Mouse (Mus musculus): ENCODE measurements at regions not wholly inside any gene's neighbourhood (a gene's known extent, or its start where the extent isn't known, plus 50 kb on each side); places are given as distances from the start of the nearest gene placed in this dataset.

DNA sequence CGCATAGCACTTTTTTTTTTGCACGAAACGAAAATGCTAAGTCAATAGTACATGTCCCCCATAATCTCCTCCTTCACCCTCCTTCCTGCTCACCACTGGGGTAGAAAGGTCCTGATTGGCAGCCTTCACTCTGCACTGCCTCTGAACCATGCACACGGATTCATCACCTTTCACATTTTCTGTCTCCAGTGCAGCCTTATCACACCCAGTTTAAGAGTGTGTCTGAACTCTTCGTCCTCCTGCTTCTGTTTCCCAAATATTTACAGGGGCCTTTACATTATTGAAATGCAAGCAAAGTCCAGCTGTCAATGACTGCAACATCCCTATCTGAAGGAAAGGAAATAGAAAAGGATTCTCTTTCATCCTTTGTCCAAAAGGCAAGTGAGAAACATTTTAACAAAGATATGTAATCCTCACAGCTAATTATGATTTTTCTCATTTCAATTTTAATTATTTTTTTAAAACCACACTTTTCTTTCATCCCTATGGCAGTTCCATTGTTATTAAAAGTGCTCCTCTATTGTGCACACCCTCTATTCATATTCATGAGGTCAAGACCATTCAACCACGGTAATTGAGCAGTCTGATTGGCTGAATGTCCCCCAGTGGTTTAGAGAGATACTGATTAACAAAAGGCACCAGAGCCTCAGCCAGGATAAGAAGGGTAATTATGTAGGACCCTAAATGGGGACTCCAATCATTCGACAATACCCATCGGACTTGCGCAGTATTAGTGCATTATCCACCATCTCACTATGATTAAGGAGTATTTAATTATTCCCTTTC is 114.8 kb upstream of the Epha4 start:
- WGBS, result 11% methylated on average over 9 of the region's 9 CpGs
- Histone ChIP-seq H3K4me2 (ENCODE audit: low read depth) (no peak overlapping the region), H3K4me3 (ENCODE audit: low read depth, low read length) (no peak overlapping the region), H3K27ac (ENCODE audit: low read depth, low read length) (no peak overlapping the region), H3K9ac (no peak overlapping the region), H3K36me3 (ENCODE audit: insufficient read depth) (no peaks in the 10 kb centered on the region), H3K4me1 (ENCODE audit: insufficient read depth) (no peaks in the 10 kb centered on the region), H3K27me3 (ENCODE audit: insufficient read depth, low read length) (no peaks in the 10 kb centered on the region), H3K9me3 (ENCODE audit: low read length) (no peaks in the 10 kb centered on the region)
- no peak for TF ChIP-seq CTCF (IDR thresholded peaks at IDR 0.05; ENCODE audit: low read depth)
- DNase-seq, result peak; percentile 12
- peak; percentile 64; the same call in 1 of the 2 replicates for ATAC-seq

DNA sequence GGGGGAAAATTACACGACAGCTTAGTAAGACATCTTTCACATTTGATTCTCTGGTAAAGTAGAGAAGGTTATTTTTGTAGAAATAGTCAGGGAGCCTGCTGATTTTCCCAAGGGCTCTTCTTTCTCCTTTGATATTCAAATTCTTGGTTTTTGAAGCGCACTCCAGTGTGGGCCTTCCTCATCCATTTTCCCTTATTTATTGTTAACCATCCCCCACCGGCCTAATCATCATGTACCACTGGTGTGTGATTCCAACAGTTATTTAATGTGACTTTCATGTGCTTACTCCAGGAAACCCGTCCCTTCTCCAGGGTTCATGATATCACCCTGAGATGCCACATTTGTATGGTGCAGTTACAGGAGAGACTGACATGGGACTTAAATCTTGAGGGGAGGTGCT is 114.0 kb upstream of the Epha4 start:
- H3K4me3 ChIP-seq (ENCODE audit: low read depth, low read length), result no peak overlapping the region
- H3K4me1 ChIP-seq (ENCODE audit: insufficient read depth), result no peaks in the 10 kb centered on the region
- H3K27me3 ChIP-seq (ENCODE audit: insufficient read depth, low read length), result no peaks in the 10 kb centered on the region
- no peaks in the 10 kb centered on the region for H3K36me3 ChIP-seq (ENCODE audit: insufficient read depth)
- no peaks in the 10 kb centered on the region for H3K9me3 ChIP-seq (ENCODE audit: low read length)
- H3K4me2 ChIP-seq (ENCODE audit: low read depth), result no peak overlapping the region
- DNase-seq (no peak), ATAC-seq (no peak)
- no peak for TF ChIP-seq CTCF (IDR thresholded peaks at IDR 0.05; ENCODE audit: low read depth)
- H3K27ac ChIP-seq (ENCODE audit: low read depth, low read length), result no peak overlapping the region
- WGBS, result 24% methylated on average over 4 of the region's 4 CpGs
- H3K9ac ChIP-seq, result no peak overlapping the region

DNA sequence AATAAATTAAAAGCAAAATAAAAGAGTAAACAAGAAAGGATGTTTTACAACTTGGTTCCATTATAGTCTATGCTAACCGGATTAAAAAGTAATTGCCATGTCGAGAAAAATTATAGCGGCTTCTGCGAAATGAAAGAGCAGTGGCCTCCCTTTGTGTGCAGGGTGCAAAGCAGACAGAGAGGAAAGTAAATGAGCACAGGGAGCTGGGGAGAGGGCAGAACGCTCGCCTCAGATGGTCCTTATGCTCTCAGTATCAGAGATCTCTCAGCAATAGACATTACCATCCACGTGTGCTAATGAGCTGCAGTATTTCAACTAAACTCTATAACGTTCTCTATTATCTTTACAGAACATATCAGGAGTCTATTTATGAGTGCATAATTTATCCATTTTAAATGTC is 102.6 kb upstream of the Epha4 start:
- Histone ChIP-seq H3K9me3 (ENCODE audit: low read length) (no peaks in the 10 kb centered on the region), H3K27me3 (ENCODE audit: insufficient read depth, low read length) (no peaks in the 10 kb centered on the region), H3K4me2 (ENCODE audit: low read depth) (no peak overlapping the region), H3K4me3 (ENCODE audit: low read depth, low read length) (no peak overlapping the region), H3K27ac (ENCODE audit: low read depth, low read length) (no peak overlapping the region), H3K4me1 (ENCODE audit: insufficient read depth) (no peaks in the 10 kb centered on the region), H3K36me3 (ENCODE audit: insufficient read depth) (no peaks in the 10 kb centered on the region), H3K9ac (no peak overlapping the region)
- WGBS, result 33% methylated on average over 8 of the region's 8 CpGs
- ATAC-seq, result no peak
- DNase-seq, result no peak
- no peak for TF ChIP-seq CTCF (IDR thresholded peaks at IDR 0.05; ENCODE audit: low read depth)

DNA sequence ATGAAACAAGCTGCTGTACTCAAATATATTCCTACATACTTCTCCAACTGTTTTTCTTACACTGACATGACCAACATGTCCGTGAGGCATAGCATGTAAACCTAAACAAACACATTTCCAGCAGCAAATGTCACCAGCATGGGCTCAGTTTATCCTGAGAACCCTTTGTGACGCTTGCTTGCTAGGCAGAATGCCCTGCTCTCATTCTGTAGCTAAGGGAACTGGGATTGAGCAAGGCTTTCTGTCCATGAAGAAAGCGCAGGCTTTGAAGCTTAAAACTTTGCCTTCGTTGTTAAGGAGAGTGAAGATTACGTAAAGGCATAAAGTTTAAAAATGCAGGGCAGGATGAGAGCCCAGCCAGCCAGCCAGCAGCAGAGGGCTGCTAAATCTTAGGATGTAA is 85.6 kb upstream of the Epha4 start:
- 31% methylated on average over 5 of the region's 5 CpGs for WGBS
- ATAC-seq (no peak), DNase-seq (peak; percentile 48)
- Histone ChIP-seq H3K9ac (no peak overlapping the region), H3K4me3 (ENCODE audit: low read depth, low read length) (no peak overlapping the region), H3K27me3 (ENCODE audit: insufficient read depth, low read length) (no peaks in the 10 kb centered on the region), H3K9me3 (ENCODE audit: low read length) (no peaks in the 10 kb centered on the region), H3K4me1 (ENCODE audit: insufficient read depth) (0 out of 2 replicates have a peak, but pooled peaks cover 4% of the 10 kb centered on the region), H3K4me2 (ENCODE audit: low read depth) (no peak overlapping the region), H3K27ac (ENCODE audit: low read depth, low read length) (no peak overlapping the region), H3K36me3 (ENCODE audit: insufficient read depth) (no peaks in the 10 kb centered on the region)
- TF ChIP-seq CTCF (IDR thresholded peaks at IDR 0.05; ENCODE audit: low read depth), result no peak

DNA sequence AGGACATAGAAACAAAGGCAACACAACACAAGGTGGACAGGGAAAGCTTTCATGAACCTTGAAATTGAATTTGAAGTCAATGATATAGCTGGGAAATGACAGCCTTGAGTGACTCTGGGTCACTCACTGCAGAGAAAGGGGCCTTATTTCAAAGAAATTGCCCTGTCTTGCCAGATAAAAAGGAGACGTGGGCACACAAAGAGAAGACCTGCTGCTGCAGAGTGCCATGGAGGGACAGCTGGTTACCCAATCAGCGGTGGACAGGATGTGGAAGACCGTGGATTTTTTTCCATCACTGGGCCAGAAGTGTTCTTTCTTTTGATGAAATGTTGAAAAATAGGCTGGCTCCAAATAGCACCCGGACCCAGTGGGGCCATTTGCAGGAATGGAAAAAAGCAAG is 77.8 kb upstream of the Epha4 start:
- TF ChIP-seq CTCF (IDR thresholded peaks at IDR 0.05; ENCODE audit: low read depth), result no peak
- H3K4me3 ChIP-seq (ENCODE audit: low read depth, low read length), result no peak overlapping the region
- no peak overlapping the region for H3K4me2 ChIP-seq (ENCODE audit: low read depth)
- DNase-seq (no peak), ATAC-seq (no peak)
- no peaks in the 10 kb centered on the region for H3K9me3 ChIP-seq (ENCODE audit: low read length)
- WGBS, result 62% methylated on average over 4 of the region's 4 CpGs
- no peak overlapping the region for H3K9ac ChIP-seq
- H3K27ac ChIP-seq (ENCODE audit: low read depth, low read length), result no peak overlapping the region
- no peaks in the 10 kb centered on the region for H3K4me1 ChIP-seq (ENCODE audit: insufficient read depth)
- H3K27me3 ChIP-seq (ENCODE audit: insufficient read depth, low read length), result no peaks in the 10 kb centered on the region
- H3K36me3 ChIP-seq (ENCODE audit: insufficient read depth), result no peaks in the 10 kb centered on the region

DNA sequence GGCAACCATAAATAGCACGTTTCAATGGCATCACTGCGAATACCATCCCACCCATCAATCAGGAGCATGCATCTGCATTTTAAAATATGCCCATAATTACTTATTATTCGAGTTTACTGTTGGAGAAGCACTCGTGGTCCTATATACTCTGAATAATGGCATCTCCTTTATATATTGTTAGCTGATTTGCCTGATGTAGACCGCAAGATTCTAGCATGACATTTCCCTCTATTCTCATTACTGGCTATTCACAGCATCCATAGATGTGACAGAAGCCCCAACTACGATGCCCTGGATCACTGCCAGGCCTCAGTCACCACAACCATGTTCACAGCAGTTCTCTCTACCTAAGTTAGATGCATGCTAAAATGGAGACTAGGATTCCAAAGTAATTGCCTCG is 77.4 kb upstream of the Epha4 start:
- H3K9me3 ChIP-seq (ENCODE audit: low read length), result no peaks in the 10 kb centered on the region

DNA sequence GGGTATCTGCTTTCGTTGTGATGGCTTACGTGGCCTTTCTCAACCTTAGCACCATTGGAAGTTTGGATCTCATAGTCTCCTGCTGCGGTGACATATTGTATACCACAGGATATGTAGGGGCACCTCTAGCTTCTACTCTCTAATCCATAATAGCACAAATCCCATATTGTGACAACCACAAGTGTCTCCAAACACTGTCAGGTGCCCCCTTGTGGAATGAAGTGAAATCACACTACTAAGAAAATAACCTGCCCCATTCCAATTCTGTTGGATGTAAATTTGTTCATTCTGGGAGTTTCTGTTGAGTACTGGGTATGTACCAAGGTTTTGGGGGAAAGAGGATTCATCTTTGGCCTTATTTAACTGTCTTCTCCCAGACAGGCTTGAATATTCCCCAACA is 74.5 kb upstream of the Epha4 start:
- Histone ChIP-seq H3K4me3 (ENCODE audit: low read depth, low read length) (no peak overlapping the region), H3K9me3 (ENCODE audit: low read length) (no peaks in the 10 kb centered on the region), H3K9ac (no peak overlapping the region), H3K4me2 (ENCODE audit: low read depth) (no peak overlapping the region), H3K27ac (ENCODE audit: low read depth, low read length) (no peak overlapping the region), H3K4me1 (ENCODE audit: insufficient read depth) (no peaks in the 10 kb centered on the region), H3K27me3 (ENCODE audit: insufficient read depth, low read length) (no peaks in the 10 kb centered on the region), H3K36me3 (ENCODE audit: insufficient read depth) (no peaks in the 10 kb centered on the region)
- ATAC-seq (no peak), DNase-seq (no peak)
- TF ChIP-seq CTCF (IDR thresholded peaks at IDR 0.05; ENCODE audit: low read depth), result peak; percentile 43
- 91% methylated on average over 3 of the region's 3 CpGs for WGBS

More for the DNA sequence above, 77.4 kb upstream of the Epha4 start:
- ATAC-seq, result no peak; the same call in 1 of the 2 replicates
- no peaks in the 10 kb centered on the region for H3K4me1 ChIP-seq (ENCODE audit: insufficient read depth)
- H3K4me2 ChIP-seq (ENCODE audit: low read depth), result no peak overlapping the region
- H3K4me3 ChIP-seq (ENCODE audit: low read depth, low read length), result no peak overlapping the region
- WGBS, result 32% methylated on average over 7 of the region's 7 CpGs
- H3K36me3 ChIP-seq (ENCODE audit: insufficient read depth), result no peaks in the 10 kb centered on the region
- no peak overlapping the region for H3K27ac ChIP-seq (ENCODE audit: low read depth, low read length)
- H3K9ac ChIP-seq, result no peak overlapping the region
- TF ChIP-seq CTCF (IDR thresholded peaks at IDR 0.05; ENCODE audit: low read depth), result no peak
- DNase-seq, result peak; percentile 26
- H3K27me3 ChIP-seq (ENCODE audit: insufficient read depth, low read length), result no peaks in the 10 kb centered on the region

Measured in forebrain, postnatal 0 days (tissue).